In the genomic region with DNA sequence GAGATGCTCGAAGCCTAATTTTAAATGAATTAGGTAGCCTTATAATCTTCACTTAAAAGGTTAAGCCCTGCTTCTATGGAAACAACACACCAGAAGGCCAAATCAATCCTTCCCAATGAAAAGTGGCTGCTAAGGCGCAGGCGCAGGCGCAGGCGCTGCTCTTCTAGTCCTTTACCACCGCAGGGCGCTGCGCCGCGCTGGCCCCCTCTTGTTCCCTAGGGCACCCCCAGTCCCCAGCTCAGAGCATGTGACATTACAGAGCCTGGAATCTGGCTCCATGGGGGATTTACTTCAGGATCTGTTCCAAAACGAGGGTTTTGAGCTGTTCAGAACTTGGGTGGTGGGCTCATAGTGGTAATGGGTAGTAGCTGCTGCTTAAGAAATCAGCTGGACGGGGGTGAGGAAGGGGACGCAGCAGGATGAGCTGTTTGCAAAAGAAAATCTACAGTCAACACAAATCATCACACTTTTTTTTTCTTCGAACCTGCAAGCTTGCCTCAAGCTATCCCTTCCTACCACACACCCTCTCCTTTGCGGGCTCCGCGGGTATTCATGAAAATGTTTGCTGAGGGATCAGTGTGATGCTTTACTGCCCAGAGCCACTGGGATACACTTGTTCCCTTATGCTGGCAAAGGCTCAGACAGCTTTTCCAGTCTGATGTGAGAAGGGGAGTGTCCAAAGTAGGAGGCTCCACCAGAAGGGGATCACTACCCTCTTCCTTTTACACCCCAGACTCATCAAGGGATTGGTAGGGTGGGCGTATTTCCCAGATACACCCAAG, we compare ENCODE assay signal across 13 mouse cellular contexts.
A peak's percentile ranks its signal among the peaks of the same experiment; 100 is the strongest.
DNase-seq lines count a peak whose midpoint lies in the region; ATAC-seq lines count a peak whose summit lies in the region.
"Had no signal": no experiment of that assay in that cellular context is flagged by ENCODE, and none has a peak within 500 bp of the region (broad histone marks: within the 10 kb centered on the region; RNA-seq: fewer than 3 reads in every experiment).

No protein-coding gene starts in this region.

- H3K4me3 ChIP-seq in embryonic facial prominence, embryonic 12.5 days = no peak overlapping the region
- H3K4me3 ChIP-seq in hindbrain, embryonic 14.5 days (replicated peaks; ENCODE audit: low read length) = no peak overlapping the region
- peak overlapping the region; percentile 26 for H3K4me3 ChIP-seq in midbrain, embryonic 15.5 days
- H3K4me3 ChIP-seq: erythroblast, embryonic 14.5 days; lung, embryonic 15.5 days; myocyte had no signal

- no peaks in the 10 kb centered on the region for H3K36me3 ChIP-seq in embryonic facial prominence, embryonic 12.5 days
- H3K36me3 ChIP-seq in hindbrain, embryonic 14.5 days (replicated peaks; ENCODE audit: control insufficient read depth, insufficient read depth) = no peaks in the 10 kb centered on the region
- H3K36me3 ChIP-seq in midbrain, embryonic 15.5 days (replicated peaks) = no peaks in the 10 kb centered on the region
- H3K36me3 ChIP-seq: lung, embryonic 15.5 days had no signal

- no peak for ATAC-seq in embryonic facial prominence, embryonic 12.5 days (ENCODE audit: insufficient number of reproducible peaks, insufficient read depth, low FRiP score, low TSS enrichment)
- peak; percentile 46; the same call in 1 of the 2 replicates for ATAC-seq in hindbrain, embryonic 14.5 days (ENCODE audit: low FRiP score)
- peak; percentile 78 for ATAC-seq in midbrain, embryonic 15.5 days (replicated peaks)
- ATAC-seq: activated CD4-positive, CD25-positive, alpha-beta regulatory T cell, adult 4 months had no signal

- DNase-seq in brain, adult 2 months (ENCODE audit: low read depth, low spot score) = peak; percentile 6
- peak; percentile 30 for DNase-seq in hindbrain, embryonic 14.5 days (ENCODE audit: low spot score)
- no peak for DNase-seq in spleen, postnatal 10 days (ENCODE audit: low spot score in 2 of 2)
- no peak for DNase-seq in kidney, adult 8-10 months
- no peak for DNase-seq in cerebellum, adult 8-10 months
- DNase-seq: cerebellum, adult 11-12 months; gastrocnemius, postnatal 14 days had no signal

- 0 out of 2 replicates have a peak, but pooled peaks cover 6% of the 10 kb centered on the region for H3K27me3 ChIP-seq in embryonic facial prominence, embryonic 12.5 days
- no peaks in the 10 kb centered on the region for H3K27me3 ChIP-seq in hindbrain, embryonic 14.5 days (ENCODE audit: control insufficient read depth, insufficient read depth, low read length)
- no peaks in the 10 kb centered on the region for H3K27me3 ChIP-seq in midbrain, embryonic 15.5 days (replicated peaks)
- H3K27me3 ChIP-seq: lung, embryonic 15.5 days had no signal

- no peak overlapping the region for H3K27ac ChIP-seq in embryonic facial prominence, embryonic 12.5 days
- no peak overlapping the region for H3K27ac ChIP-seq in hindbrain, embryonic 14.5 days
- no peak overlapping the region for H3K27ac ChIP-seq in midbrain, embryonic 15.5 days
- H3K27ac ChIP-seq: lung, embryonic 15.5 days had no signal

- 46% methylated on average over 18 of the region's 18 CpGs for WGBS in embryonic facial prominence, embryonic 12.5 days
- 54% methylated on average over 18 of the region's 18 CpGs for WGBS in hindbrain, embryonic 14.5 days
- 49% methylated on average over 18 of the region's 18 CpGs for WGBS in midbrain, embryonic 15.5 days

- H3K4me1 ChIP-seq in embryonic facial prominence, embryonic 12.5 days = peaks cover 5% of the 10 kb centered on the region; the same call in 1 of the 2 replicates
- H3K4me1 ChIP-seq in hindbrain, embryonic 14.5 days (replicated peaks; ENCODE audit: control insufficient read depth, insufficient read depth, low read length) = no peaks in the 10 kb centered on the region
- no peaks in the 10 kb centered on the region for H3K4me1 ChIP-seq in midbrain, embryonic 15.5 days
- H3K4me1 ChIP-seq: lung, embryonic 15.5 days had no signal

- H3K4me2 ChIP-seq in embryonic facial prominence, embryonic 12.5 days (replicated peaks) = peak overlapping the region; percentile 28
- peak overlapping the region; percentile 2 for H3K4me2 ChIP-seq in hindbrain, embryonic 14.5 days (replicated peaks)
- H3K4me2 ChIP-seq in midbrain, embryonic 15.5 days = peak overlapping the region; percentile 42
- H3K4me2 ChIP-seq: lung, embryonic 15.5 days had no signal

- H3K9ac ChIP-seq in embryonic facial prominence, embryonic 12.5 days = no peak overlapping the region
- H3K9ac ChIP-seq in hindbrain, embryonic 14.5 days = no peak overlapping the region
- H3K9ac ChIP-seq in midbrain, embryonic 15.5 days = no peak overlapping the region
- H3K9ac ChIP-seq: lung, embryonic 15.5 days had no signal

- no peaks in the 10 kb centered on the region for H3K9me3 ChIP-seq in embryonic facial prominence, embryonic 12.5 days
- no peaks in the 10 kb centered on the region for H3K9me3 ChIP-seq in hindbrain, embryonic 14.5 days (ENCODE audit: control insufficient read depth, low read length)
- no peaks in the 10 kb centered on the region for H3K9me3 ChIP-seq in midbrain, embryonic 15.5 days
- H3K9me3 ChIP-seq: lung, embryonic 15.5 days had no signal

Comparison
In these comparisons a context has a peak if more than half of its experiments do, and no peak if none do; other contexts are left out.
1. DNase-seq: peak in brain, adult 2 months (single experiment) and hindbrain, embryonic 14.5 days (single experiment); none in spleen, postnatal 10 days (0 of 2), kidney, adult 8-10 months (0 of 2) and cerebellum, adult 8-10 months (single experiment).
2. Peak in every context shown above with its lines, with median percentiles within 50 percentile points of each other: H3K4me2 ChIP-seq.